Mouse (Mus musculus) kidney, embryonic 14.5 days (tissue): ENCODE results near the gene 1700122O11Rik. TPM values are rescaled to one million over a fixed set of nuclear protein-coding genes. Genes with fewer than 3 reads are reported as not detected.

Experiments used
- ATAC-seq: fragments of 200-750 bp; cut with Nextera tagmentation; 2 replicates; pipeline ENCODE4 v1.8.0; 2017; ENCODE audit warnings: moderate number of reproducible peaks, mild to moderate bottlenecking, moderate TSS enrichment, moderate library complexity; ENCODE audit not compliant: low FRiP score, low TSS enrichment
- H3K27ac ChIP-seq: fragments of 300-500 bp; sonication (generic); 2 replicates; pipeline ENCODE4 v1.5.1; 2014; ENCODE audit warnings: low read depth, mild to moderate bottlenecking, low read length, moderate library complexity, mixed read lengths
- H3K27me3 ChIP-seq: fragments of 300-500 bp; sonication (generic); 2 replicates; pipeline ENCODE4 v1.6.1; 2014; ENCODE audit warnings: mild to moderate bottlenecking, low read length; ENCODE audit not compliant: control insufficient read depth, insufficient read depth
- H3K36me3 ChIP-seq: fragments of 300-500 bp; sonication (generic); 2 replicates; pipeline ENCODE4 v1.6.1; 2014; ENCODE audit warnings: low read length, mixed read lengths; ENCODE audit not compliant: control insufficient read depth, insufficient read depth
- H3K4me1 ChIP-seq: fragments of 300-500 bp; sonication (generic); 2 replicates; pipeline ENCODE4 v1.6.1; 2014; ENCODE audit warnings: low read length, mixed read lengths; ENCODE audit not compliant: control insufficient read depth, insufficient read depth
- H3K4me2 ChIP-seq: fragments of 300-500 bp; sonication (generic); replicated peaks from 2 replicates; pipeline ENCODE4 v1.6.1; 2014; ENCODE audit warnings: low read depth, mild to moderate bottlenecking, low read length
- H3K4me3 ChIP-seq: fragments of 300-500 bp; sonication (generic); 2 replicates; pipeline ENCODE4 v1.5.1; 2014; ENCODE audit warnings: mild to moderate bottlenecking, low read length
- H3K9ac ChIP-seq: fragments of 300-500 bp; sonication (generic); 2 replicates; pipeline ENCODE4 v1.6.1; 2014; ENCODE audit warnings: low read depth, mild to moderate bottlenecking, low read length, moderate library complexity
- H3K9me3 ChIP-seq: fragments of 300-500 bp; sonication (generic); 2 replicates; pipeline ENCODE4 v1.6.1; 2016; ENCODE audit warnings: low read length; ENCODE audit not compliant: control insufficient read depth
- WGBS: fragments of 180-500 bp; shearing (Covaris S2); extraction: QIAGEN DNeasy Blood & Tissue Kit; methylation state at CpG from one replicate; pipeline ENCODE4 v1.1.7; 2014; 5-methylcytosine and 5-hydroxymethylcytosine counted together
- polyA plus RNA-seq: library from polyadenylated mRNA; unstranded; fragments of >200 nt; fragmentation: Nextera tagmentation; extraction: Ambion mirVana; gene quantifications from 2 replicates; pipeline ENCODE4 v1.2.1, GENCODE M21; 2014

Gene 1700122O11Rik
- polyA plus RNA-seq, 1 experiment from 2014 or later = not detected

DNA sequence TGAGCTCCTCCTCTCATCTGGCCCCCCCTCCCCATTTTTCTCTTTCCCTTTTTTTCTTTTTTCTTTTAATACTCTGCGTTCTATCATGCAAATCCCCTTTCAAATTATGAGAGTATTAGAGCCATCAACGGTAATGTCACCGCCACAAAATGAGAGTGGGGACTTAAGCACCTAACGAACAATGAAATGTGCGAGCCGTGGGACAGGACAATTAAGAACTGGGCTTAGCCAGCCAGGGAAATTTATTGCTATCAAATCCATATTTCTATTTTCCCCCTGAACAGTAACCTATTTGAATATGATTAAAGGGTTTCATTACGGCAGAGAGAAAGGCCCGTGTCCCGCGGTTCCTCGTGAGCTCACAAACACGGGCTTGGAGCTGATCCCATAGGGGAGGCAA lies 27.0 kb downstream of the 1700122O11Rik start:
- no peak for ATAC-seq
- 92% methylated on average over 12 of the region's 12 CpGs for WGBS
- no peak overlapping the region for H3K4me3 ChIP-seq
- peaks cover 5% of the 10 kb centered on the region; the same call in 1 of the 2 replicates for H3K27me3 ChIP-seq
- no peak overlapping the region for H3K9ac ChIP-seq
- H3K4me1 ChIP-seq = peaks cover 16% of the 10 kb centered on the region
- H3K4me2 ChIP-seq = no peak overlapping the region
- H3K36me3 ChIP-seq = no peaks in the 10 kb centered on the region
- no peaks in the 10 kb centered on the region for H3K9me3 ChIP-seq
- H3K27ac ChIP-seq = no peak overlapping the region

DNA sequence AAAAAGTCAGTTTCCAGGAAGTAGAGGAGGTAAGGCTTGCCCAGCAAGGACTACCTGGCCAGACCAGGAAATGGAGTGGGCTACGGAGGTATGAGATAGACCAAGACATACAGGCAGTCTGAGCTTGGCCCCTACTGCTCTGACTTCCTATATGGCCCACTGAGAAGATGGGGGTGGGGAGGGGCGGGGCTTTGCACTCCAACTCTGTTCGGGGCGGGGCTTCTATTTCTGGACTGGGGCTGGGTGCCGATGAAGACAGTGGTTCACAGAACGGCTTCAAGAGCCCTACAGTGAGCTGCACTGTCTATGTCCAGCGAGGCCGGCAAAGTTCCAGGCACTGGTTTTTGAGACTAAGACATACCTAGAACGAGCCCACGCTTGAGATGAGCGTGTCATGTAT lies 27.8 kb downstream of the 1700122O11Rik start:
- no peak overlapping the region for H3K27ac ChIP-seq
- no peak overlapping the region for H3K9ac ChIP-seq
- WGBS = 77% methylated on average over 11 of the region's 11 CpGs
- no peaks in the 10 kb centered on the region for H3K9me3 ChIP-seq
- H3K27me3 ChIP-seq = peaks cover 2% of the 10 kb centered on the region; the same call in 1 of the 2 replicates
- no peak for ATAC-seq
- H3K4me2 ChIP-seq = no peak overlapping the region
- no peak overlapping the region for H3K4me3 ChIP-seq
- peaks cover 18% of the 10 kb centered on the region for H3K4me1 ChIP-seq
- no peaks in the 10 kb centered on the region for H3K36me3 ChIP-seq

DNA sequence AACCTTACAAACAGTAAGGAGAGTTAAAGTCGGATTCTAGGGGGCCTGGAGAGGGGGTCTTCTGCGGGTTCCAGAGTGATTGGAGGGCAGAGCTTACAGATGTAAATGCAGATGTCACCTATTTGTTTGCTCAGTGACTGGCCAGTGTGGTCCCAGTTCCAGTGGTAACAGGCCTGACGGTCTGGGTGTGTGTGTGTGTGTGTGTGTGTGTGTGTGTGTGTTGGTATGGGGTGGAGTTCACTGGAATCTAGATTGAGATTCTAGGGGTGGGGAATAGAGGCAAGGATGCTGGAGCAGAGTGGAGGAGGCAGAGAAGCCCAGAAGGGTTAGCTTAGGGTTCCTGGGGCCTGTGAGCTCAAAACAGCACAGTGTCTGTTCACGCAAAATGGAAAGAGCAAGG lies 32.3 kb downstream of the 1700122O11Rik start:
- H3K27ac ChIP-seq = no peak overlapping the region
- 0 out of 2 replicates have a peak, but pooled peaks cover 4% of the 10 kb centered on the region for H3K27me3 ChIP-seq

DNA sequence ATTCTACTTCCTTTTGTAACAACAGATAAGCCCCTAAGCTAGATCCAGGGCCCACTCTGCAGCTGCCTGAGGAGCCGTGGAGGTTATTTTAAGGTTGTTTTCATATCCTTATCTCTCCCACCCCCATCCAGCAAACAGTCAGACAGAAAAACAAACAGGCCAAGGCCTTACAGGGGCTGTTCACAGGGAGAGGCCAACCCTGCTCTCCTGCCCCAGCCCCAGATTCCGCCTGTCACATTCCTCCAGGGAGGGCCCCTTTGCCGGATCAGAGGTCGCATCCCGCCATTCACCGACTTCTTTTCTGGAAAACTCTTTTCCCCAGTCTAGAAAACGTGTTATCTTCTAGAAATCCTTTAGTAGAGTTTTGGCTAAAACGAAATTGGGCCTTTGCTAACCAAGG lies 33.0 kb downstream of the 1700122O11Rik start:
- Histone ChIP-seq H3K4me1 (peaks cover 36% of the 10 kb centered on the region), H3K9me3 (no peaks in the 10 kb centered on the region), H3K4me2 (no peak overlapping the region), H3K4me3 (no peak overlapping the region), H3K27me3 (0 out of 2 replicates have a peak, but pooled peaks cover 5% of the 10 kb centered on the region), H3K27ac (peak overlapping the region; percentile 74), H3K9ac (peak overlapping the region; percentile 44), H3K36me3 (no peaks in the 10 kb centered on the region)
- 0 out of 2 replicates have a peak, but pooled peaks have one; percentile 37 for ATAC-seq
- WGBS = 12% methylated on average over 8 of the region's 8 CpGs

More for the DNA sequence above, 32.3 kb downstream of the 1700122O11Rik start:
- H3K36me3 ChIP-seq = no peaks in the 10 kb centered on the region
- no peak overlapping the region for H3K4me3 ChIP-seq
- H3K9me3 ChIP-seq = no peaks in the 10 kb centered on the region
- no peak overlapping the region for H3K4me2 ChIP-seq
- no peak for ATAC-seq
- H3K4me1 ChIP-seq = peaks cover 36% of the 10 kb centered on the region
- WGBS = 68% methylated on average over 4 of the region's 4 CpGs
- H3K9ac ChIP-seq = no peak overlapping the region

DNA sequence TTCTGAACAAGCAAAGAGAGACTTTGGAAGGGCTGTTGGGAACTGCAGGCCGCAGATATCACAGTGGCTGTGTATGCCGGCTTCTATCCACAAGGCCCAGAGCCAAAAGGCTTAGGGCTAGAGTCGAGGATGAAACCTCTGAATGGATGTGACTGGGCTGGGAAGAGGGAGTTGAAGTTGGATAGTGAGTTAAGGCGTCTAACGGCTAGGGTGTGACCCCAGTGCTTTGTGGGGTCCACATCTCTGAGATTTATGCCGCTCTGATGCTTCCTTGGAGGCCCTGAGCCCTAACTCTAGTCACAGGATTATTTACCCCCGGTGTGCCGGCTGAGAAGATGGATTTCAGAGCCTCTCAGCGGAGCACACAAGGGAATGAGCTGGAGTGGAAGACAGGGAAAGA lies 33.5 kb downstream of the 1700122O11Rik start:
- Histone ChIP-seq H3K9me3 (no peaks in the 10 kb centered on the region), H3K27me3 (0 out of 2 replicates have a peak, but pooled peaks cover 3% of the 10 kb centered on the region), H3K9ac (peak overlapping the region; percentile 44; the same call in 1 of the 2 replicates), H3K4me2 (no peak overlapping the region), H3K27ac (peak overlapping the region; percentile 74), H3K4me1 (peaks cover 39% of the 10 kb centered on the region), H3K36me3 (no peaks in the 10 kb centered on the region), H3K4me3 (no peak overlapping the region)
- 23% methylated on average over 9 of the region's 9 CpGs for WGBS
- ATAC-seq = peak; percentile 11; the same call in 1 of the 2 replicates

DNA sequence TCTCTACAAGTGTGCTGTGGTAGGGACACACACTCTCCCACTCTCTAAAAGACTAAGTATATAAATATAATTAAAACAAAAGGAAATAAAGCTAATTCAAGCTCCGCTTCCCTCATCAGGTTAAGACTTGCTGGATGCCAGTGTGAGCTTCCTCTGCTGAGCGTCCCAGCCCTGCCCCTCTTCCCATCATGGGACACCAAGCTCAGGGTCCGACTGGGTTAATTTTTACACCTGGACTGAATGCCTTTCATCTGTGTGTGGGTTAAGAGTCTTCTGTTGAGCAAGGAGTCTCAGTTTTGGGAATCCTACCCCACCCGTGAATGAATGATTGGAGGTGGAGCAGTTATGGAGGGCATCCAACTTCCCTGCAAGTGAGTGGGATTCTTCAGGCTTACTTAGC lies 35.6 kb downstream of the 1700122O11Rik start:
- 60% methylated on average over 4 of the region's 4 CpGs for WGBS
- peak overlapping the region; percentile 28; the same call in 1 of the 2 replicates for H3K4me3 ChIP-seq
- peaks cover 37% of the 10 kb centered on the region for H3K4me1 ChIP-seq
- no peak for ATAC-seq
- 0 out of 2 replicates have a peak, but pooled peaks cover 2% of the 10 kb centered on the region for H3K27me3 ChIP-seq
- H3K36me3 ChIP-seq = no peaks in the 10 kb centered on the region
- peak overlapping the region; percentile 50 for H3K4me2 ChIP-seq
- H3K27ac ChIP-seq = peak overlapping the region; percentile 61; the same call in 1 of the 2 replicates
- no peaks in the 10 kb centered on the region for H3K9me3 ChIP-seq
- no peak overlapping the region for H3K9ac ChIP-seq

DNA sequence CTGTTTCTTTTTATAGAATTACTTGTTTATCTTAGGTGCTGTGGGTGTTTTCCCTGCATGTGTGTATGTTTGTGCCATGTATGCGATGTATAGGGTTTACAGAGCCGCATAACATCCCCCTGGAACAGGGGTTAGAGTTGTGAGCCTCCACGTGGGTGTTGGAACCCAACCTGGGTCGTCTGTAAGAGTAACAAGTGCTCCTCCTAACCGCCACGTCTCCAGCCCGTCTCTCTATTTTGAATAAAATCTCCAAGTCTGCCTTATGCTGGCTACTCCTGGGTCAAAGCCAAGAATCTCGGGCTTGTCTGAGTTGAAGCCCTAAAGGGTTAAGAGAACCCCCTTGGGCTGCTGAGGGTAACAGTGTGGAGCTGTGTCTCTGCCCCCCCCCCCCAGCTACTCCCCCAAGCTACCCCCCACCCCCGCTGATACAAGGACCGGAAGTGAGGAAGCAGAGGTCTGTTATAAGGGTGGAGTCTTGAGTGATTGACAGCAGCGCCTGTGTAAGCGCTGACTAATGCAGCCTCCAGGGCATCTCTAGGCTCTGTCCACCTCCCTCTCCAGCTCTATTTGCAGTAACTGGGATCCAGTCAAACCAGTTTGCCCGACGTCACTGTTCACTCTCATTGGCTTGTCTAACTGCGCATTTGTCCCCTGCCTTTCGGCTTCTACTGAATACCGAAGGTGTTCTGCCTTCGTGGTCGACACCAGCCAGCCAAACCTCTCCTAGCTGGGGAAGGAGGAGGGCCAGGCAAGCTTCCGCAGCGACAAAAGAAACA lies 36.3 kb downstream of the 1700122O11Rik start:
- H3K9me3 ChIP-seq = no peaks in the 10 kb centered on the region

DNA sequence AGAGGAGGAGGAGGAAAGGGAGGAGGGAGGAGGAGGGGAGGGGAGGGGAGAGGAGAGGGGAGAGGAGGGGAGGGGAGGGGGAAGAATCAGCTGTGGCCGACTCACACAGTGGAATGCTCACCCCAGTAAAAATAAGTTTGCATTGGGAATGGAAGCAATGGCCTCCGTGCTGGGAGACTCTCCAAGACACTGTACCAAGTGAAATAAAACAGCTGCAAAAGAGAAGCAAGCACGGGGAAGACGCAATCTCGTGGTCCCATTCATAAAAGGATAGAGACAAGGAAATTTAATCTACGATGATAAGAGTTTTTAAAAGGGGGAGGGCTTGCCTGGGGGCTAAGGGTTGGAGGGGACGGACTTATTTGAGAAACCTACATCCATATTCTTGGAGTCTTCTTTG lies 36.9 kb downstream of the 1700122O11Rik start:
- Histone ChIP-seq H3K27ac (peak overlapping the region; percentile 76), H3K9me3 (no peaks in the 10 kb centered on the region), H3K4me1 (peaks cover 31% of the 10 kb centered on the region), H3K4me2 (peak overlapping the region; percentile 50), H3K36me3 (no peaks in the 10 kb centered on the region), H3K27me3 (0 out of 2 replicates have a peak, but pooled peaks cover 2% of the 10 kb centered on the region), H3K9ac (peak overlapping the region; percentile 40; the same call in 1 of the 2 replicates), H3K4me3 (peak overlapping the region; percentile 28; the same call in 1 of the 2 replicates)
- WGBS = 17% methylated on average over 7 of the region's 7 CpGs
- no peak for ATAC-seq

More for the DNA sequence above, 36.3 kb downstream of the 1700122O11Rik start:
- H3K27me3 ChIP-seq = 0 out of 2 replicates have a peak, but pooled peaks cover 2% of the 10 kb centered on the region
- H3K4me2 ChIP-seq = peak overlapping the region; percentile 50
- WGBS = 9% methylated on average over 21 of the region's 21 CpGs
- H3K27ac ChIP-seq = peak overlapping the region; percentile 76
- H3K9ac ChIP-seq = peak overlapping the region; percentile 40
- ATAC-seq = peak; percentile 71
- H3K4me1 ChIP-seq = peaks cover 37% of the 10 kb centered on the region
- H3K36me3 ChIP-seq = no peaks in the 10 kb centered on the region
- H3K4me3 ChIP-seq = peak overlapping the region; percentile 28

DNA sequence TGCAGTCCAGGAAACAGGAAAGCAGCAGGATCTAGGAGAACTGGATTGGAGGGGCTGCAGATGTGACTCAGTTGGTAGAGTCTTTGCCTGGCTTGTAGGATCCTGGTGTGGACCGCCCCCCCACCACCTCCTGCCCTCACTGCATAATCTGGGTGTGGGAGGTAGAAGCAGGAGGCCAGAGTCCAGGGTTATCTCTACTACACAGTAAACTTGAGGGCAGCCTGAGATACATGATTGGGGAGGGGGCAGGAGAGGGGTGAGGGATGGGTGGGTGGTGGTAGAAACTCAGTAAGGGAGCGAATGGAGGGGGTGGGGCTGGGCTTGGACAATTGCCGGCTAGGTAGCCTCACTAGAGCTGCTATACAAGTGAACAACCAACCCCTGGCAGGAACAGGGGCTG lies 38.3 kb downstream of the 1700122O11Rik start:
- Histone ChIP-seq H3K4me1 (peaks cover 25% of the 10 kb centered on the region), H3K27me3 (0 out of 2 replicates have a peak, but pooled peaks cover 2% of the 10 kb centered on the region), H3K36me3 (no peaks in the 10 kb centered on the region), H3K27ac (no peak overlapping the region), H3K4me3 (no peak overlapping the region), H3K4me2 (no peak overlapping the region), H3K9ac (no peak overlapping the region), H3K9me3 (no peaks in the 10 kb centered on the region)
- WGBS = 45% methylated on average over 3 of the region's 3 CpGs
- ATAC-seq = no peak
